Mouse (Mus musculus): ENCODE data around the gene St6galnac4. TPM values are rescaled to one million over a fixed set of nuclear protein-coding genes. Genes with fewer than 3 reads are reported as not detected.

The St6galnac4 gene
- polyA plus RNA-seq, 1 experiment from 2014 or later = 17.0 TPM

DNA sequence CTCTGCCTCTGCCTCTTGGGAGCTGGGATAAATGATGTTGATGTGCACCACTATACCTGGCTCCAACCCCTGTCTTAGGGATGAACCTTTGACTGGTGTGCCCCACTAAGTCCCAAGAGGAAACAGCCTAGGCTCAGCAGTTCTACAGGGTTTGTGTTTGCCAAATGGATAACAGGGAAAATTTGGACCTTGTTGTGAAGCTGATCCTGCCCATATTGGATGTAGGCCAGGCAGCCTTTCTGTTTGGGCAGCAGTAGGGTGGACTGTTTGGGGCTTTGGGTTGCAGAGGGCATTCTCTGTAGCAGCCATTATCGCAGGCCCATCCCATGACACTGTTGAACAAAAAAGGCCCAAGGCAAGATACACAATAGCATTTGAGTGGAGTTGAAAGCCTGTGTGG is 39.9 kb upstream of the St6galnac4 start:
- H3K4me1 ChIP-seq (ENCODE audit: control insufficient read depth, insufficient read depth, low read length) = peaks cover 10% of the 10 kb centered on the region
- H3K36me3 ChIP-seq (ENCODE audit: control insufficient read depth, insufficient read depth, low read length) = no peaks in the 10 kb centered on the region
- 84% methylated on average over 1 of the region's 1 CpGs for WGBS
- no peak overlapping the region for H3K4me3 ChIP-seq (ENCODE audit: low read depth, low read length)
- no peak for ATAC-seq (ENCODE audit: insufficient number of reproducible peaks, insufficient read depth, low FRiP score, low read depth)
- no peak overlapping the region for H3K4me2 ChIP-seq (replicated peaks; ENCODE audit: low read depth, low read length)
- H3K27ac ChIP-seq (ENCODE audit: low read length) = no peak overlapping the region
- no peak overlapping the region for H3K9ac ChIP-seq (replicated peaks; ENCODE audit: low read depth, low read length)
- no peaks in the 10 kb centered on the region for H3K27me3 ChIP-seq (ENCODE audit: control insufficient read depth, insufficient read depth, low read length)
- no peaks in the 10 kb centered on the region for H3K9me3 ChIP-seq (ENCODE audit: control insufficient read depth, low read depth, low read length)

DNA sequence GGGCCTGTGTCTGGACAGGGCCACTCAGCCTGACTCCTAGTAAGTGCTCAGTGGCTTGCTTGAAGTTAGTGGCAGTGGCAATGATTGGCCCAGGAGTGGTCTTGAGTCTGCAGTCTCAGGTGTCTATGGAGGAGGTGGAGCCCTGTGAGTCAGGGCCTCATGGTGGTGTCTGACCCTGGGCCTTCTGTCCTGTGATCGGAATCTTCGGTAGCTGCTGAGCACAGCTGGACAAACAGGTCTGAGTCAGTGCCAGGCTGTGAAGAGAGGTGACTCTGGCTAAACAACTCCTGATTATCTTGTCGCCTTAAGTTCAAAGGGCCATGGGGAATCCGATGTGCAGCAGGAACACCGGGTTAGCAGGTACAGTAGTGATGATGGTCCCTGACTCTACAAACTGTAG is 39.5 kb upstream of the St6galnac4 start:
- no peak overlapping the region for H3K4me3 ChIP-seq (ENCODE audit: low read depth, low read length)
- H3K27me3 ChIP-seq (ENCODE audit: control insufficient read depth, insufficient read depth, low read length) = no peaks in the 10 kb centered on the region
- peaks cover 10% of the 10 kb centered on the region for H3K4me1 ChIP-seq (ENCODE audit: control insufficient read depth, insufficient read depth, low read length)
- H3K4me2 ChIP-seq (replicated peaks; ENCODE audit: low read depth, low read length) = no peak overlapping the region
- H3K9me3 ChIP-seq (ENCODE audit: control insufficient read depth, low read depth, low read length) = no peaks in the 10 kb centered on the region
- 82% methylated on average over 5 of the region's 5 CpGs for WGBS
- no peak overlapping the region for H3K27ac ChIP-seq (ENCODE audit: low read length)
- no peak overlapping the region for H3K9ac ChIP-seq (replicated peaks; ENCODE audit: low read depth, low read length)
- H3K36me3 ChIP-seq (ENCODE audit: control insufficient read depth, insufficient read depth, low read length) = no peaks in the 10 kb centered on the region
- no peak for ATAC-seq (ENCODE audit: insufficient number of reproducible peaks, insufficient read depth, low FRiP score, low read depth)

DNA sequence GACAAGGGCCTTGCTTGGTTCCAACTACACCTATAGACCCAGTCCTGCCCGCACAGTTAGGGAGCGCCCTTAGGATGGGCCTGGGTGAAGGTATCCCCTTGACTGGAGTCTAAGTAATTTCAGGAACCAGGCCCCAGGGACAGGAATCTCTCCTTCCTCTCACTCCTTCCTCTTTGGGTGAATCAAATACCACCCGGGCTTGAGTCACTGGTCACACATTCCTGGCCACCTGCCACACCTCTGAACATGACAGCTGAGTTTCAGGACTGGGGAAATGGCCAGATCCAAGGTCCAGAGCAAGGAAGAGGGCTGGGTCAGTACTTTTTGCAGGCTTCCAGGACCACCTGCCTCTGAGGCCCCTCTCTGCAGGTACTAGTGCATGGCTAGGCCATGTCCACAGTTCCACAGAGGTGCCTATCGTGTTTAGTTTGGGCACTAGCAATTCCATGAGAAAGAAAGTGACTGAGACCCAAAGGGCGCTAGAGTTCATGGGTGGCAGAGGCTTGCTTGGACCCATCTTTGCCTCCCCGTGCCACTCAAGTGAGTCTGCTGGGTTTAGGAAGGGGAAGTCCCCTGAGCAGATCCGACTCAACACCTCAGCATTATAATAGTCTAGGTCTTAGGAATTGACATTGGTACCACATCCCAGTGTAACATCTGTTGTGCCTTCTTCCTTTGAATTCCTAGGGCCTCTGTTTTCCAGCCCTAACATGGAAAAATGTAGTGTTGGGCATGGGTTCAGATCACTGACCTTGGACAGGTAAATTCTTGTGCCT is 38.7 kb upstream of the St6galnac4 start:
- WGBS = 84% methylated on average over 7 of the region's 7 CpGs
- H3K27ac ChIP-seq (ENCODE audit: low read length) = no peak overlapping the region
- peaks cover 10% of the 10 kb centered on the region for H3K4me1 ChIP-seq (ENCODE audit: control insufficient read depth, insufficient read depth, low read length)
- H3K27me3 ChIP-seq (ENCODE audit: control insufficient read depth, insufficient read depth, low read length) = no peaks in the 10 kb centered on the region
- ATAC-seq (ENCODE audit: insufficient number of reproducible peaks, insufficient read depth, low FRiP score, low read depth) = no peak
- no peak overlapping the region for H3K4me3 ChIP-seq (ENCODE audit: low read depth, low read length)
- H3K9ac ChIP-seq (replicated peaks; ENCODE audit: low read depth, low read length) = no peak overlapping the region
- H3K36me3 ChIP-seq (ENCODE audit: control insufficient read depth, insufficient read depth, low read length) = no peaks in the 10 kb centered on the region
- H3K9me3 ChIP-seq (ENCODE audit: control insufficient read depth, low read depth, low read length) = no peaks in the 10 kb centered on the region
- H3K4me2 ChIP-seq (replicated peaks; ENCODE audit: low read depth, low read length) = no peak overlapping the region

DNA sequence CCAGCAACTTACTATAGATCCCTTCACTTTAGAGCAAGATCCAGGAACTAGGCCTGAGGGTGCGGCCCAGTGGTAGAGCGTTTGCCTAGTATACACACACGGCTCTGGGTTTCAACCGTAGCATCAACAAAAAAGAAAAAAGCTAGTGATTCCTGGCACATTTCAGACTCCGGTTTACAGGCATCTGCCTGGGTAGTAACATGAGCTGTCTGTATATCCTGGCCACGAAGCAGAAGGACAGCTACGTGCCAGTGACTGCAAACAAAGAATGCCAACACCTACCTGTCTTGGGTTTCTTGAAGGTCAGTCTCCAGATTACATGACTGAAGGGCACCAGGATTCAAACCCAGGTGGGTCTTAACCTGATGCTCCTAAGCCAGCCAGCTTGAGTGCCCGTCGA is 37.7 kb upstream of the St6galnac4 start:
- no peak overlapping the region for H3K4me3 ChIP-seq (ENCODE audit: low read depth, low read length)
- H3K36me3 ChIP-seq (ENCODE audit: control insufficient read depth, insufficient read depth, low read length) = no peaks in the 10 kb centered on the region
- H3K9me3 ChIP-seq (ENCODE audit: control insufficient read depth, low read depth, low read length) = no peaks in the 10 kb centered on the region
- H3K27ac ChIP-seq (ENCODE audit: low read length) = no peak overlapping the region
- ATAC-seq (ENCODE audit: insufficient number of reproducible peaks, insufficient read depth, low FRiP score, low read depth) = no peak
- peaks cover 10% of the 10 kb centered on the region for H3K4me1 ChIP-seq (ENCODE audit: control insufficient read depth, insufficient read depth, low read length)
- 76% methylated on average over 9 of the region's 9 CpGs for WGBS
- H3K4me2 ChIP-seq (replicated peaks; ENCODE audit: low read depth, low read length) = no peak overlapping the region
- no peak overlapping the region for H3K9ac ChIP-seq (replicated peaks; ENCODE audit: low read depth, low read length)
- H3K27me3 ChIP-seq (ENCODE audit: control insufficient read depth, insufficient read depth, low read length) = no peaks in the 10 kb centered on the region

DNA sequence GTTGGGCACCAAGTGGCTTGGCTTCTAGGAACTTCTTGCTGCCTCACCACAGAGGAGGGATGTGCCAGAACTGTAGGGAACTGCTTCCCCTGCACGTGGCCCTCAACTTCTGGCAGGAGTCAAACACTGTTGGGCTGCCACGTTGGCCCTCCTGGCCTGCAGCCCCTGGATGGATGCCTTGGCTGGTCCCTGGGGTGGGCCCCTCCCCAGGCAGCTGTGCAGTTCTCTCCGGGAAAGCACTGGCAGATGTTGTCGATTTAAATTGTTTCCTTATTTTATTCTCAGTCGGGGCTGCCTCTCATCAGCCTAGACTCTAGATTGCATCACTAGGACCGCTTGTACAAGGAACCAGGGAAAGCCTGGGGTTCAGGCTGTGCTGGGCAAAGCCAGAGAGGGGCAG is 37.1 kb upstream of the St6galnac4 start:
- H3K27ac ChIP-seq (ENCODE audit: low read length) = no peak overlapping the region
- ATAC-seq (ENCODE audit: insufficient number of reproducible peaks, insufficient read depth, low FRiP score, low read depth) = no peak
- no peaks in the 10 kb centered on the region for H3K27me3 ChIP-seq (ENCODE audit: control insufficient read depth, insufficient read depth, low read length)
- H3K36me3 ChIP-seq (ENCODE audit: control insufficient read depth, insufficient read depth, low read length) = no peaks in the 10 kb centered on the region
- H3K4me3 ChIP-seq (ENCODE audit: low read depth, low read length) = no peak overlapping the region
- H3K4me1 ChIP-seq (ENCODE audit: control insufficient read depth, insufficient read depth, low read length) = peaks cover 10% of the 10 kb centered on the region
- H3K9me3 ChIP-seq (ENCODE audit: control insufficient read depth, low read depth, low read length) = no peaks in the 10 kb centered on the region
- no peak overlapping the region for H3K4me2 ChIP-seq (replicated peaks; ENCODE audit: low read depth, low read length)
- H3K9ac ChIP-seq (replicated peaks; ENCODE audit: low read depth, low read length) = no peak overlapping the region
- 54% methylated on average over 6 of the region's 6 CpGs for WGBS

DNA sequence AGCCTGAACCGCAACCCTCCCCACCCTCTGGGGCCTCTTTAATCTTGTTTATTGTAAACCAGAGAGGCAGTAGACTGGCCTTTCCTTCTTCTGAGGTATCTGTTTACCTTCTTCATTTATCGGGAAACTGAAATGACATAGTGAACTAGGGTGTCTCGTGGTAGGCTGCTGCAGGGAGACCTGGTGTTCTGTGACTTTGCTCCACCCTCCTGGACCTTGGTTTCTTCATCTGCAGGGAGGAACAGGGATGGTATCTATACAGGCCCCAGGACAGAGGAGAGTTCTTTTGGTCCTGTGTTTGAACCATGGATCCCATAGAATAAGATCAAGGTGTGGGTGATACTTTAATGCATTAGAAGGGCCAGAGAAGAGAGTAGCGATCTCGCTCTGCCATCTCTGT is 35.7 kb upstream of the St6galnac4 start:
- ATAC-seq (ENCODE audit: insufficient number of reproducible peaks, insufficient read depth, low FRiP score, low read depth) = no peak
- no peak overlapping the region for H3K4me2 ChIP-seq (replicated peaks; ENCODE audit: low read depth, low read length)
- H3K4me1 ChIP-seq (ENCODE audit: control insufficient read depth, insufficient read depth, low read length) = peaks cover 10% of the 10 kb centered on the region
- H3K9ac ChIP-seq (replicated peaks; ENCODE audit: low read depth, low read length) = no peak overlapping the region
- H3K36me3 ChIP-seq (ENCODE audit: control insufficient read depth, insufficient read depth, low read length) = no peaks in the 10 kb centered on the region
- 70% methylated on average over 5 of the region's 5 CpGs for WGBS
- no peak overlapping the region for H3K4me3 ChIP-seq (ENCODE audit: low read depth, low read length)
- H3K9me3 ChIP-seq (ENCODE audit: control insufficient read depth, low read depth, low read length) = no peaks in the 10 kb centered on the region
- no peak overlapping the region for H3K27ac ChIP-seq (ENCODE audit: low read length)
- H3K27me3 ChIP-seq (ENCODE audit: control insufficient read depth, insufficient read depth, low read length) = no peaks in the 10 kb centered on the region

DNA sequence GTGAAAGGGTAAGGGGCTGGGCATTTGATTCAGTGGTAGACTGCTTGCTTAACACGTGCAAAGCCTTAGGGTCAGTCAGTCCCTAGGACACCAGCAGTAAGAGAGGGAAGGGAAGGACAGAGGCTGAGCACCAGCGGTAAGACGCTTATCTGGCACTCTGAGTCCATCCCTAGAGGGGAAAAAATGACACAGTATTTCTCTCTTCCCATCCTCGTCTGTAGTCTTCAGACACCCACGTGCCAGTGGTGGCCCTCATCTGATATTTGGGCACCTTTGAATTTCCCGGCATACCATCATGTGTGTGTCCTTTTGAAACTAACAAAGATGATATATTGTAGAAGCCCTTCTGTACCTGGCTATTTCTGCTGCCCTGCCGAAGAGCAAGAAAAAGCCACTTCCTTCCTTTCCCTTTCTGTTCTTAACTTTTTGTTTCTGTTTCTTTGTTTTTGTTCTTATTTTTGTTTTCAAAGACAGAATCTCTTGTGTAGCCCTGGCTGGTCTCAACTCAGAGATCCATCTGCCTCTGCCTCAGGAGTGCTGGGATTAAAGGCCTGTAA is 33.2 kb upstream of the St6galnac4 start:
- Histone ChIP-seq H3K9ac (replicated peaks; ENCODE audit: low read depth, low read length) (no peak overlapping the region), H3K4me1 (ENCODE audit: control insufficient read depth, insufficient read depth, low read length) (peaks cover 10% of the 10 kb centered on the region), H3K4me2 (replicated peaks; ENCODE audit: low read depth, low read length) (no peak overlapping the region), H3K4me3 (ENCODE audit: low read depth, low read length) (no peak overlapping the region), H3K36me3 (ENCODE audit: control insufficient read depth, insufficient read depth, low read length) (peaks cover 5% of the 10 kb centered on the region; the same call in 1 of the 2 replicates), H3K27me3 (ENCODE audit: control insufficient read depth, insufficient read depth, low read length) (no peaks in the 10 kb centered on the region), H3K9me3 (ENCODE audit: control insufficient read depth, low read depth, low read length) (no peaks in the 10 kb centered on the region), H3K27ac (ENCODE audit: low read length) (no peak overlapping the region)
- 74% methylated on average over 7 of the region's 7 CpGs for WGBS
- no peak for ATAC-seq (ENCODE audit: insufficient number of reproducible peaks, insufficient read depth, low FRiP score, low read depth)

DNA sequence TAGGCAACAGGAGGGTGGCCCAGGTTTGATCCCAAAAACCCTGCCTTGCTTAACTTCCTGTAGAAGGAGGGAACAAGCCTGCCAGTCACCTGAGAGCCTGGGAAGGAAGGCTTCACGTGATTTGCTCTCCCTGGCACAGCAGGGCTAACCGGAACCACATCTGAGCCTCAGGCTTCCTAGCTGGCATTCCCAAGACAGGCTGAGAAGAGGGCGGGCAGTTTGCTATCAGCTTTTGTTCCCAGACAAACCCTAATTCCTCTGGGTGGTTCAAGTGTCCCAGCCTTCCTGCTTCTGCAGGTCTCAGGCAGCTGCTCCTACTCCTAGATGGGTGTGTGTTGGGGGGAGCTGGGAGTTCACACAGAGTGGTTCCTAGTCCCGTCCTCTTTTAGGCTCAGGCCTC is 31.4 kb upstream of the St6galnac4 start:
- Histone ChIP-seq H3K36me3 (ENCODE audit: control insufficient read depth, insufficient read depth, low read length) (peaks cover 9% of the 10 kb centered on the region), H3K4me2 (replicated peaks; ENCODE audit: low read depth, low read length) (no peak overlapping the region), H3K9me3 (ENCODE audit: control insufficient read depth, low read depth, low read length) (no peaks in the 10 kb centered on the region), H3K27ac (ENCODE audit: low read length) (no peak overlapping the region), H3K4me1 (ENCODE audit: control insufficient read depth, insufficient read depth, low read length) (no peaks in the 10 kb centered on the region), H3K27me3 (ENCODE audit: control insufficient read depth, insufficient read depth, low read length) (no peaks in the 10 kb centered on the region), H3K4me3 (ENCODE audit: low read depth, low read length) (no peak overlapping the region), H3K9ac (replicated peaks; ENCODE audit: low read depth, low read length) (no peak overlapping the region)
- 51% methylated on average over 4 of the region's 4 CpGs for WGBS
- no peak for ATAC-seq (ENCODE audit: insufficient number of reproducible peaks, insufficient read depth, low FRiP score, low read depth)

DNA sequence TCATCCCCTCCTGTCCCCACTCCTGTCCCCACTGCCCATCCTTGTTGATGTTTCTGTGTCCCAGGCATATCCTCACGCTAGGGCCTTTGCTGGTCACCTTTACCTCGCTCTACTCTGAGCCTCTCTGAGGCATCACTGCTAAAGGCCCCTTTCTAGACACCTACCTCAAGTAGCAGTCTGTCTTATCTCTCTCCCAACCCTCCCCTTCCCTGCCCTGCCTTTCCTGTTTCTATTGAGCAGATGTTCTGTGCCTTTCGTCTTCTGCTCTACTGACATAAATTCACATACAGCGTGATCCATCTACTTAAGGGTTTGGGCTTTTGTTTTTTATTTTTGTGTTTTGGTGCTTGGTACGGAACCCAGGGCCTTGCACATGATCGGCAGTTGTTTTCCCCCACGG is 30.9 kb upstream of the St6galnac4 start:
- Histone ChIP-seq H3K9me3 (ENCODE audit: control insufficient read depth, low read depth, low read length) (no peaks in the 10 kb centered on the region), H3K4me2 (replicated peaks; ENCODE audit: low read depth, low read length) (no peak overlapping the region), H3K9ac (replicated peaks; ENCODE audit: low read depth, low read length) (no peak overlapping the region), H3K4me3 (ENCODE audit: low read depth, low read length) (no peak overlapping the region), H3K27ac (ENCODE audit: low read length) (no peak overlapping the region), H3K36me3 (ENCODE audit: control insufficient read depth, insufficient read depth, low read length) (peaks cover 15% of the 10 kb centered on the region), H3K4me1 (ENCODE audit: control insufficient read depth, insufficient read depth, low read length) (no peaks in the 10 kb centered on the region), H3K27me3 (ENCODE audit: control insufficient read depth, insufficient read depth, low read length) (no peaks in the 10 kb centered on the region)
- ATAC-seq (ENCODE audit: insufficient number of reproducible peaks, insufficient read depth, low FRiP score, low read depth) = no peak
- 77% methylated on average over 7 of the region's 7 CpGs for WGBS

Data from stomach, embryonic 14.5 days (tissue).